14 mouse cellular contexts compared by ENCODE assay signal in the genomic region with DNA sequence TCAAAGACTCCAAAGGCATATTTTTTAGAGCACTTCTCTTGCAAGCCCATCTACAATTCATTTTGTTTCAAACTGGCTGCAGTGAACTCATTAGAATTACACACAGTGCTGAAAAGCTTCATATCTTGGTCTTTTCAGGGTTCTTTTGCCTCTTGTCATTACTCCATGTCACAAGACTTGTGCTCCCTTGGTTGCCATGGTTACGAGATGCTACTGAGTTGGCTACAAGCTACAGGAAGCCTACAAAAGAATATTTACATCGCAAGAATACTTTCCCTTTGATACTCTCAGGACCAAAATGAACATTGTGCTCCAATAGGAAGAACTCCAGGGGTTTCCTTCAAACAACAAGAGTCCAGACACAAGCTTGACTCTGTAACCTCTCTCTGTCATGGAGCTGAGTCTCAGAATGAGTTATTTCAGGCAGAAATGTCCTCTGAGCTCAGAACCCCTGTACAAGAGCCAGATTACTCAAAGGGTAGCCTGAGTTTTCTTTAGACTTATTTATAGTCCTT.
DNase-seq lines count a peak whose midpoint lies in the region; TF ChIP-seq lines count a peak whose summit lies in the region.
"Had no signal": no experiment of that assay in that cellular context is flagged by ENCODE, and none has a peak within 500 bp of the region (broad histone marks: within the 10 kb centered on the region; RNA-seq: fewer than 3 reads in every experiment).

No protein-coding gene starts in this region.

- TF ChIP-seq CTCF in left cerebral cortex, adult 2 months (IDR thresholded peaks at IDR 0.05), result no peak

- no peak overlapping the region for H3K27ac ChIP-seq in left cerebral cortex, adult 2 months
- H3K27ac ChIP-seq: heart, adult 2 months; intestine, embryonic 15.5 days had no signal

- DNase-seq in embryo, embryonic 10 days (ENCODE audit: low spot score), result peak; percentile 53
- no peak for DNase-seq in embryo, embryonic 9.5 days (ENCODE audit: extremely low spot score)
- peak; percentile 14 to 35 for DNase-seq in left cerebral cortex, postnatal 10 days (ENCODE audit: extremely low spot score in 1 of 2, low spot score in 2 of 2)
- no peak for DNase-seq in left cerebral cortex, adult 2 months (ENCODE audit: extremely low spot score in 1 of 2, low spot score in 2 of 2)
- peak; percentile 23 for DNase-seq in retina, postnatal 1 day
- no peak for DNase-seq in retina, embryonic 14.5 days (ENCODE audit: low spot score)
- peak; percentile 39 for DNase-seq in mesoderm, embryonic 11.5 days (ENCODE audit: low read depth, low spot score)
- DNase-seq in gastrocnemius, postnatal 4 days (ENCODE audit: low spot score in 2 of 2), result no peak
- DNase-seq: adrenal gland, postnatal 14 days; heart, adult 2 months; heart, postnatal 10 days; kidney, postnatal 25 days; right cerebral cortex, adult 18-20 months had no signal

- H3K4me3 ChIP-seq in left cerebral cortex, adult 2 months, result no peak overlapping the region
- H3K4me3 ChIP-seq: heart, adult 2 months; intestine, embryonic 15.5 days had no signal

- intact Hi-C loops in left cerebral cortex, postnatal 10 days (cut with DNase I), result no loop called here
- intact Hi-C loops in left cerebral cortex, adult 2 months (cut with DNase I), result no loop called here

Comparison
In these comparisons a context has a peak if more than half of its experiments do, and no peak if none do; other contexts are left out.
1. DNase-seq: peak in embryo, embryonic 10 days (single experiment), left cerebral cortex, postnatal 10 days (2 of 2), retina, postnatal 1 day (single experiment) and mesoderm, embryonic 11.5 days (single experiment); none in embryo, embryonic 9.5 days (single experiment), left cerebral cortex, adult 2 months (0 of 2), retina, embryonic 14.5 days (single experiment) and gastrocnemius, postnatal 4 days (0 of 2).